Mouse (Mus musculus) kidney, postnatal 36 days (tissue): Measurements from ENCODE around the gene Hap1.
"Not testable (repeated sequence)": the region's sequence is repeated elsewhere in the genome, so short reads cannot be mapped to it uniquely, and the experiment has no call there.

ENCODE experiments used
- DNase-seq, 2 experiments: peaks; one replicate each; pipeline ENCODE4 v3.0.0; 2021 to 2022; ENCODE audit warnings: mixed read lengths in 2 of 2

Hap1 gene

DNA sequence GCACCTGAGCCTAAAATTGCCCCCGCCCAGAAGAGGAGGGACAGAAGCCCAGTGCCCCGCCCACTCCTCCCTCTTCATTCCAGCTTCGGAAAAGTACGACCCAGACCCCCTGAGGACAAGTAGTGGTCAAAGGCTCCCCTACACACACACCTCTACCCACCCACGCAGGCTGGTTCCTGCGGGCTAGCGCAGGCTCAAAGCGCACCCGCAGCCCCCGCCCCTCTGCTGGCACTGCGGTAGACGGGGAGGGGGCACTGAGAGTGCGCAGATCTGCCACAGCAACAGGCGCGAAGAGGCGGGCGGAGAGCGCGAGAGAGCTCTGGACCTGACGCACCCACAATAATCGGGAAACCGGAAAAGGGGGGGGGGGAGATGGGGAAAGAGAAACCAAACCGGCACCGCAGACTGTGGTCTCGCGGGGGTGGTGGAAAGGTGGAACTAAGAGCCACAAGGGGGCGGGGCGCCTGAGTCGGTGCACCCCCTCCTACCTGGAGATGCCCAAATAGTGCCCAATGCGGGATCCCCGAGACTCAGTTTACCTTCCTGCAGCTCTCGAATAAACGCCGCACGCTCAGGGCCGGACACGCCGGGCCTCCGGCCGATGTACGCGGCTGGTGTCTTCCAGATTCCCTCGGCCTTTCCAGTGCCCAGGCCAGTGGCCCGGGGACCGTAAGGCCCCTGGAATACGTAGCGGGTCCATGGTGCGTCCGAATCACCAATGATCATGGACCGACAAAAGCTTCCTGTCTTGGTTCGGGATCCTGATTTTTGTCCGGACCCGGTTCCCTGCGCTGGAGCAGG lies 577 bp downstream of the Hap1 start:
- peak; percentile 29 to 65 for DNase-seq

DNA sequence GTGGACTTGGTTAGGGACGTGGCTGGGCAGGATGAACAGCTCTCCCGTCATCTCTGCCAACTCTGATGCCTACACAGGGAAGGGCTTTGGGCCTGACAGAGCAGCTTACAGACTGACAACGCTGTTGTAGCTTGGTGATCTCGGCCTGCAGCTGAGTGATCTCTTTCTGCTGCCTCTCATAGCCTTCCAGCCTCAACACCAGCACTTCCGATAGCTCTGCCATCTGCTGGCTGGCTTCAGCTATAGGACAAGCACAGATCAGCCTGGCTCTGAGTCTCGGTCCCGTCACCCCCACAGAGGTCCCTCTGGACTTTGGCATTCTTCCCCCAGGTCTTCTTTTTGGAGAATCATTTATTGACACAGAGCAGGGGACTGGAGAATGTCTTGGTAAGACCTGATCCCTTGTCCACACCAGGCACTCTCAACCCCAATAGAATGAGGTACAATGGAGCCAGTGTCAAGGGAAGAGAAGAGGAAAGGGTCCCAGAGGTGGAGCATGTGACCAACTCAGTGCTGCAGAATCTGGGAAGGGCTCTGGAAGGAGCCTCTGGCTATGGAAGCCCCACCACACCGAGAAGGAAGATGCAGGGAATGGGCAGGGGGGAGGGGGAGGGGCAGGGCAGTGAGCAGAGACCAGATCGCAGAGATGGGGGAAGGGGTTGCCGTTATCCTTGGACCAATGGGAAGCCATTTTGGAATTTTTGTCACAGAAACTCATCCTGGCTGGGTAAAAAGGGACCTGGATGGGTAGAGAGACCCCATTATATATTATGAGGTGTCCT lies 3.7 kb downstream of the Hap1 start:
- DNase-seq: peak in 1 of 2 experiments; percentile 61

- no peak for DNase-seq
These were observed 11.7 kb downstream of the Hap1 start for GRCm38 (mm10) chr11:100344269-100344668.

- no peak for DNase-seq
These were observed 20.2 kb downstream of the Hap1 start for GRCm38 (mm10) chr11:100335731-100336130.

DNA sequence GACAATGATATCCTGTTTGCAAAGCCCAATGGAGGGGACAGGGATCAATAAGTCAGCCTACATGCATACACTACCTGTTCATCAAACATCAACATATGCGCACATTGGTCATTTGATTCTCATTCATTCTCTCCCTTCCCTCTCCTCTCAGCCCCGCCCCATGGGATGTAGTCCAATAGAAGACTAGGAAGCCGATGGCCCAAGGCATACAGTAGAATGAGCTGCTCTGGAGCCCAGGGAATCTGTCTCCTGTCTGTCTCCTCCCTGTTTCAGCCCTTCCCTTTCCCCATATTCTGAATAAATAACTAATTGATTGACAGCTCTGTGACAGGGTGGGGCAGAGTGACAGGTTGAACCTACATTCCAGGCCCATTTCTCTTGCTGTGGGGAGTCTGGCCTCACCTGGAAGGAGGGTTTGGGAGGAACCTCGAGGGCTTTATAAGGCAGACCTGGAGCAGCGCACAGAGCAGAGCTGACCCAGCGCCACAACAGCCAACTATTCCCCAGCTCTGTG lies 21.9 kb downstream of the Hap1 start, which contains the start of gene Gast:
Gene Gast (plus strand): TSS at position 464 of the 514 bp plus-strand sequence.
- no peak for DNase-seq

GRCm38 (mm10) chr11:100332766-100333515 lies 23.0 kb downstream of the Hap1 start:
- no peak for DNase-seq

- not testable (repeated sequence) for DNase-seq
These were observed 25.0 kb downstream of the Hap1 start for GRCm38 (mm10) chr11:100330816-100331375.

DNA sequence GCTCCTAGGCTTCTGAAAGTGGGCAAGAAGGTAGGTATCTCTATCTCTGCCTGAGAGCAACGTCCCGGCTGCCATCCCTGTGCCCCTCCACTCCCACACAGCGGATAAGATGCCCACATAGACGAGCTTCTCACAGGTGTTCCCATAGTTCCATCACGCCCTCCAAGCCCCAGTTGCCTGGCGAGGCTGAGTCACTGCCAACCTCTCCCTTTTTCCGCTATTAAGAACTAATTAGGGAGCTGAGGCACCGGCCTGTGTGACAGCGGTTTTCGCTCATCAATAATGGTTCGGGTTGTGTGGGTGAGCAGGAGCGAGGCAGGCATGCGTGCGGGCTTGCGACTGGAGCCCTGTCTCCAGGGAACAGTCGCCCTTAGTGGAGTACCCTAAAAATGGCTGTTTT lies 25.7 kb downstream of the Hap1 start:
- no peak for DNase-seq

GRCm38 (mm10) chr11:100327761-100328160 lies 28.2 kb downstream of the Hap1 start:
- no peak for DNase-seq

DNA sequence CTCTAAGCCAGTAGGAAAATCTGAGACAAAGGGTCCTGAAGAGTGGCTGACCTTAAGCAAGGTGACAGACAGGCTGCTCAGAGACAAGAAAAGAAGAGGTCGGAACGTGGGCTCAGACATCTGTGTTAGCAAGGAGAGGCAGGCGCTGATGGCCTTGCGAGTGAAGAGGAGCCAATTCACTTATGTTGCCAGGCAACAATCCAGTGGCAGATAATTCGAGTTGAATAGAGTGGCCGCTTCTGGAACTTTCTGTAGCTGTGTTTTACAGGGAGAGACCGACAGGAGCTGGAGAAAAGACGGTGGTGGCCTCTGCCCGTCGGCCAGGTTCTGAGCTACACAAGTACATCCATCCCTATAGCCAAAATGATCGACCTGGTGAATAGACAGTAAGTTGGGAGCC lies 28.6 kb downstream of the Hap1 start:
- DNase-seq: no peak

DNA sequence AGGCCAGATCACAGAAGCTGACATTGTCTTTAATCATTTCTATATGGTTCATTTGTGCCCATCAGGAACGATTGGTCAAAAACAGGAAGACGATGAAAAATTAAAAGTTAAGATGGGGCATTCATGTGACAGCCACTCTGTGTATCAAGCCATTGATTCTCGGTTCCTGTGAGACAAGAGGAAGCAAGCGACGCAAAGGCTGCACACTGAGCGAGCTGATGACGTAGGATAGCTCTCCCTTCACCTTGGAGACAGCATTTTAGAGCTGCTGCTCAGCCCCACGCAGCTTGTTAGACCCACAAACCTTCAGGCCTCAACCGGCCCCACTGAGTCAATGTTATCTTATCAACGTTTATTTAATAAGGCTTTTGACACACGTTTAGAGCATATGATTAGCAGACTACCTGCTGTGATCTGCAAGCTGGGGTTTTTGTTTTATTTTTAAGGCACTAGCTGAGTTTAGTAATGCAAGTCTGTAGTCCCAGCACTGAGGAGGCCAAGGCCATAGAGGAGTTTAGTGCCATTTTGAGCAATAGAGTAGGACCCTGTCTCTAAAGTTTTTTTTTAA lies 30.8 kb downstream of the Hap1 start:
- no peak for DNase-seq

GRCm38 (mm10) chr11:100323578-100323977 lies 32.4 kb downstream of the Hap1 start:
- DNase-seq: peak; percentile 51 to 79

GRCm38 (mm10) chr11:100322591-100323258 lies 33.2 kb downstream of the Hap1 start:
- DNase-seq: no peak

DNA sequence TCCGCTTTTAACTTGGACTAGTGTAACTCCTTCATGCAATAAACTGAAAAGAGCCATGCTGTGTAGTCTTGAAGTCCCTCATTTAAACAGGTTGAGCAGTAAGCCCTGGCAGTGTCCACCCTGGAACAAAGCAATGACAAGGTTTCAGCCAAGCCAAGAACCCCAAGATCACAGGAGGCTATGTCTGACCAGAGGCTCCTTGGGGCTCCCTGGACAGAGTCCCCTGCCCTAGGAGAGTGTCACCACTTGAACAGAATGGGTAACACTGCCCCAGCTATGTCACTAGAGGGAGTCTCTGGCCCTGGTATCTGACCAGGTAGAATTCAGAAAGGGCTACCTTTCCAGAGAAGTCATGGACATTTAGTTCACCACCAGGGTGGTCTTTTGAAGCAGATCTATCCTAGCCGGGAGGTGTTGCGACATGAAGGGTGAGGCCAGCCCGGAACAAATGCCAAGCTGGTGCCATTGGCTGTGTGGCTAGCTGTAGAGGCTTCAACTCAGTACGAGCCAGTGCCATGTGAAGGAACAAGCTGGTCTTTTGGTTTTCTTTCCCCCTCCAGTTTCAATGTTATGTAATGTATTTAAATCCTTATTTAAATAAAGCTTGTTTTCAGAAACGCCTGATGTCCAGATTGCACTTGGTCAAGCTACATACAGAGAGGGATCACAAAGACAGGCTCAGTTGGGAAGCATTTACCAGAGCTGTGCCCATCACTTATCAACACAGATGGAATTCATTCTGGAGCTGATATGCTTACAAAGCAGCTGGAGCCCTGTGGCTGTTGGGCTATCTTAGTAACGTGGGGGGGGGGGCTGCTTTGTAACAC lies 34.2 kb downstream of the Hap1 start:
- DNase-seq: not testable (repeated sequence)

GRCm38 (mm10) chr11:100320701-100321410 lies 35.1 kb downstream of the Hap1 start:
- not testable (repeated sequence) for DNase-seq

DNA sequence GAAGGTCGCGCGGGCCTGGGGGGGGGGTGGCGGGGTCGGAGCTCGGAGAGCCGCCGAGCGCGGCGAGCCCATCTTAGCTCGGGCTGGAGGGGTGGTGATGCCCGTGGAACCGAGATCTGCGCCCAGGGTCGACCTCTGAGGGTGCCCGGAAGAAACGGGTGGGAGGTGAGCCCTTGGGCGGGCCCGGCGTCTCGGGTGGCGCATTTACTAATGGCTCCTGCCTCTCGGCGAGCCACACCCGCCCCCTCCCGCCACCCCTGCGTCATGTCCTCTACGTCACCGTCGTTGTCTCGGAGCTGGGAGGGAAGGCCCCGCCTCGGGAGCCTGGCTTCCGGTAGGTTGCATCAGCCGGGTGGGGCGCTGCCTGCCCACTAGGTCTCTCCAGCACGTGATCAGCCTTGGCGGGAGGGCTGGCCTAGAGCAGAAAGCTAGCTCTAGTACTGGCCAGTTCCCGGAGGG lies 35.7 kb downstream of the Hap1 start:
- DNase-seq: peak; percentile 97 to 98

GRCm38 (mm10) chr11:100319492-100320171 lies 36.3 kb downstream of the Hap1 start, which contains the start of gene Eif1:
Gene Eif1 (plus strand): TSS chr11:100319885.
- DNase-seq: peak; percentile 100

GRCm38 (mm10) chr11:100318529-100319451 lies 37.1 kb downstream of the Hap1 start:
- DNase-seq: no peak
